Mouse (Mus musculus) liver, adult 2 months (tissue): ENCODE measurements around the gene Slc7a6. TPM values are rescaled to one million over a fixed set of nuclear protein-coding genes. Genes with fewer than 3 reads are reported as not detected.
A peak's percentile ranks its signal among the peaks of the same experiment; 100 is the strongest.

Source experiments
- DNase-seq: peaks from one replicate; pipeline ENCODE4 v3.0.0-alpha.2; 2011; ENCODE audit warnings: low read depth, low spot score; ENCODE audit errors: extremely low read depth
- H3K27ac ChIP-seq: fragments of 200-500 bp; replicated peaks from 2 replicates; pipeline ENCODE4 v1.5.1; 2012; ENCODE audit warnings: low read depth, mild to moderate bottlenecking, control low read depth, inconsistent platforms, low read length; ENCODE audit not compliant: insufficient read depth
- H3K27me3 ChIP-seq: fragments of 200-500 bp; 2 replicates; pipeline ENCODE4 v1.6.1; 2012; ENCODE audit warnings: mild to moderate bottlenecking, moderate library complexity, low read length, inconsistent platforms; ENCODE audit not compliant: control insufficient read depth, insufficient read depth
- H3K36me3 ChIP-seq: fragments of 200-500 bp; 2 replicates; pipeline ENCODE4 v1.6.1; 2012; ENCODE audit warnings: low read length, inconsistent platforms; ENCODE audit not compliant: control insufficient read depth, insufficient read depth
- H3K4me1 ChIP-seq: fragments of 200-500 bp; 2 replicates; pipeline ENCODE4 v1.6.1; 2011; ENCODE audit warnings: low read length; ENCODE audit not compliant: control insufficient read depth, insufficient read depth
- H3K4me3 ChIP-seq: fragments of 200-500 bp; 2 replicates; pipeline ENCODE4 v1.5.1; 2011; ENCODE audit warnings: low read depth, mild to moderate bottlenecking, control low read depth, low read length, moderate library complexity; ENCODE audit not compliant: insufficient read depth
- H3K79me2 ChIP-seq: fragments of 200-500 bp; 2 replicates; pipeline ENCODE4 v1.6.1; 2012; ENCODE audit warnings: inconsistent platforms, mild to moderate bottlenecking, low read length, moderate library complexity; ENCODE audit not compliant: control insufficient read depth, insufficient read depth
- H3K9ac ChIP-seq: fragments of 200-500 bp; 2 replicates; pipeline ENCODE4 v1.6.1; 2012; ENCODE audit warnings: low read depth, mild to moderate bottlenecking, control low read depth, inconsistent platforms, low read length
- CTCF ChIP-seq: fragments of 200-500 bp; IDR thresholded peaks from 2 replicates; pipeline ENCODE4 v1.5.1; 2011; ENCODE audit warnings: low read depth, low read length, control low read depth
- POLR2A ChIP-seq: fragments of 200-500 bp; IDR thresholded peaks from 2 replicates; pipeline ENCODE4 v1.6.1; 2011; ENCODE audit warnings: low read length, control low read depth; ENCODE audit not compliant: insufficient read depth; ENCODE audit errors: extremely low read depth
- WGBS: fragments of 180-500 bp; shearing (Covaris S2); methylation state at CpG from one replicate; pipeline ENCODE4 v1.1.7; 2018; 5-methylcytosine and 5-hydroxymethylcytosine counted together
- polyA plus RNA-seq: library from polyadenylated mRNA; depleted of rRNA; stranded (reverse); fragments of >200 nt; gene quantifications from 2 replicates; pipeline ENCODE4 v1.2.3, GENCODE M21; 2012
- total RNA-seq: library from RNA; depleted of rRNA; stranded (reverse); fragments of >200 nt; gene quantifications from 2 replicates; pipeline ENCODE4 v1.2.3, GENCODE M21; 2014

Gene Slc7a6
- total and polyA plus RNA-seq, 2 experiments = 0.09 to 0.91 TPM

DNA sequence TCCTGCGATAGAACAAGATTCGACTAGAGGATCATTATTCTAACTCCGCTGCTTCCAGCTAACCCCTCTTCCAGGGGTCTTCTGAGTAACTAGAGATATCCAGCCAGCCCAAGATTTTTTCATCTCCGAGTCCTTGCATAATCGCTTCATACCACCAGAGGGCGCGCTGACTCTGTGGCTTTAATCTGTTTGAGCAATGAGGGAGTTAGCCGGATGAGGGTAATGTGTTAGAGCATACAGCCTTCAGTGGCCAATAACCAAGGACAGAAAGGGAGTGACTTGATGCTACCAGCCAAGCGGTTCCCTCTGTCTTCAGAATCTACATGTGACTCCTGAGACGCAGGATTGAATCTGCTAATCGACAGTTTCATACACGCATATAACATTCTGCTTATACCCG is 27.9 kb upstream of the Slc7a6 start:
- WGBS = 10% methylated on average over 13 of the region's 13 CpGs
- peak; percentile 70 for DNase-seq
- Histone ChIP-seq H3K79me2 (no peaks in the 10 kb centered on the region; the same call in 1 of the 2 replicates), H3K9ac (no peak overlapping the region), H3K4me1 (peaks cover 4% of the 10 kb centered on the region; the same call in 1 of the 2 replicates), H3K27me3 (no peaks in the 10 kb centered on the region), H3K36me3 (no peaks in the 10 kb centered on the region), H3K4me3 (no peak overlapping the region), H3K27ac (no peak overlapping the region)
- no peak for TF ChIP-seq POLR2A
- peak; percentile 74 for TF ChIP-seq CTCF

DNA sequence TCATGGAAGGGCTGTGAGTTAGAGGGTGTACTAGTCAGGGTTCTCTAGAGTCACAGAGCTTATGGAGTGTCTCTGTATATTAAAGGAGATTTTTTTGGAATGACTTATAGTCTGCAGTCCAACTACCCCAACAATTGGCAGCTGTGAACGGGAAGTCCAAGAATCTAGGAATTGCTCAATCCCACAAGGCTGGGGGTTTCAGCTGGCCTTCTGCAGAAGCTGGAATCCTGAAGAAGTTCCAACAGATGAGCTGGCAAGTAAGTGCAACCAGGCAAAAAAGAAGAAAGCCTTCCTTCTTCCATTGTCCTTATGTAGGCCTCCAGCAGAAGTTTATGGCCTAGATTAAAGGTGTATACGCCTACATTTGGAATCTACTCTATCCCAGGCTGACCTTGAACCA is 23.3 kb upstream of the Slc7a6 start:
- Histone ChIP-seq H3K27me3 (no peaks in the 10 kb centered on the region), H3K27ac (no peak overlapping the region), H3K9ac (no peak overlapping the region), H3K79me2 (no peaks in the 10 kb centered on the region), H3K36me3 (no peaks in the 10 kb centered on the region), H3K4me3 (no peak overlapping the region), H3K4me1 (peaks cover 9% of the 10 kb centered on the region)
- 54% methylated on average over 2 of the region's 2 CpGs for WGBS
- TF ChIP-seq CTCF = no peak
- no peak for TF ChIP-seq POLR2A
- no peak for DNase-seq

GRCm38 (mm10) chr8:106146014-106146413 is 22.6 kb upstream of the Slc7a6 start:
- peaks cover 13% of the 10 kb centered on the region for H3K4me1 ChIP-seq
- no peak for TF ChIP-seq CTCF
- TF ChIP-seq POLR2A = no peak
- H3K27ac ChIP-seq = no peak overlapping the region
- no peaks in the 10 kb centered on the region for H3K36me3 ChIP-seq
- no peaks in the 10 kb centered on the region for H3K79me2 ChIP-seq
- H3K27me3 ChIP-seq = no peaks in the 10 kb centered on the region
- H3K9ac ChIP-seq = no peak overlapping the region
- WGBS = 94% methylated on average over 4 of the region's 4 CpGs
- no peak for DNase-seq
- H3K4me3 ChIP-seq = no peak overlapping the region

DNA sequence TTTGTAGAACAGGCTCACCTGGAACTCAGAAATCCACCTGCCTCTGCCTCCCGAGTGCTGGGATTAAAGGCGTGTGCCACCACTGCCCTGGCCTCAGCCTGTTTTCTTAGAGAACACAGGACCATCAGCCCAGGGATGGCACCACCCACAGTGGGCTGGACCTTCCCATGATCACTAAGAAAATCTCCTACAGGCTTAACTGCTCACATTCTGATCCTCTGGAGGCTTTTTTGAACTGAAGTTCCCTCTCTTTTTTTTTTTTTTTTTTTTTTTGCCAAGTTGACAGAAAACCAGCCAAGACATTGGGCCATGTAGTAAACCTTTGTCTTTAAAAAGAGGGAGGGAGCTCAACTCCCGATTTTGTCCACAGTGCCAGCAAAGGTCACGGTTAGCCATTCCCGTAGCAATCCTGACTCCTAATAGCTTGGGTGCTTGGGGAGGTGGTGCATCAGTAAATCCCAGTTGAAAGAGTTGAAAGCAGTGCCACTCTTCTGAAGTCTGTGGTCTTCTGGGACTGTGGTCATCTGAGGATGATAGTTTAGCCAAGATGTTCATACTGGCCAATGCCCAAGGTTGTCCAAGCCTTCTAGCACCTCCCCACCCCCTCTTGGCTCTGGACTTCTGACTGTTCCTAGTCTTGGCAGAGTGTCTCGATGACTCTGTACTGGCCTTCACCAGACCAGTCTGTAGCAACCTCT is 20.6 kb upstream of the Slc7a6 start:
- DNase-seq = peak; percentile 95
- no peak overlapping the region for H3K9ac ChIP-seq
- TF ChIP-seq POLR2A = no peak
- TF ChIP-seq CTCF = no peak
- H3K36me3 ChIP-seq = no peaks in the 10 kb centered on the region
- peaks cover 13% of the 10 kb centered on the region for H3K4me1 ChIP-seq
- H3K79me2 ChIP-seq = no peaks in the 10 kb centered on the region
- H3K27ac ChIP-seq = peak overlapping the region; percentile 87
- H3K27me3 ChIP-seq = no peaks in the 10 kb centered on the region
- H3K4me3 ChIP-seq = no peak overlapping the region
- WGBS = 24% methylated on average over 6 of the region's 6 CpGs

DNA sequence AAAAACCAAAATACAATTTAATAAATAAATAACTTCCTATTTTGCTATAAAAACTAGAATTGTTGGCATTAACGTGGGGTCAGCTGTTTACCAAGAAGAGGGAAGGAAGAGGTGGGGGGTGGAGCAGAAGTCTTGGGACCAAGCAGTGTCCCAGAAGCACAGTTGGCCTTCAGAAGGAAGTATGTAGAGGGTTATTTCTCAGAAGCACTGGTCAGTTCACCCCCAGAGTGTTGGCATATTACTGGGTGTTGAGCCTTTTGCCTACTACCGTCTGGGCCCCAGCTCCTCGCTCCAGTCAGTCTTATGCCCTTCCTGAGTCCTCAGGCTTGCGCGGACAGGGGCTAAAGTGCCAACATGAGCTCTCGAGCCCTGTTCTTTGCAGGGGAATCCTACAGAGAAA is 19.6 kb upstream of the Slc7a6 start:
- H3K9ac ChIP-seq = no peak overlapping the region
- H3K27me3 ChIP-seq = no peaks in the 10 kb centered on the region
- H3K4me3 ChIP-seq = no peak overlapping the region
- peak overlapping the region; percentile 87 for H3K27ac ChIP-seq
- DNase-seq = no peak
- TF ChIP-seq POLR2A (no peak), CTCF (no peak)
- H3K79me2 ChIP-seq = no peaks in the 10 kb centered on the region
- peaks cover 13% of the 10 kb centered on the region for H3K4me1 ChIP-seq
- WGBS = 87% methylated on average over 6 of the region's 6 CpGs
- no peaks in the 10 kb centered on the region for H3K36me3 ChIP-seq
